Mouse (Mus musculus) cerebellum, adult (tissue): Measurements from ENCODE around the gene Zfp382.
"Not testable (repeated sequence)": the region's sequence is repeated elsewhere in the genome, so short reads cannot be mapped to it uniquely, and the experiment has no call there.

Experiments used
- ATAC-seq: cut with Nextera tagmentation; 2 replicates; pipeline ENCODE4 v1.9.2; 2017; ENCODE audit warnings: mild to moderate bottlenecking, moderate library complexity, mixed read lengths; ENCODE audit not compliant: insufficient number of reproducible peaks, low FRiP score, low TSS enrichment

Gene Zfp382

GRCm38 (mm10) chr7:30143555-30144209 lies 21.9 kb downstream of the Zfp382 start:
- no peak for ATAC-seq

- ATAC-seq, result no peak
Measured at GRCm38 (mm10) chr7:30147011-30147410, 25.3 kb downstream of the Zfp382 start.

GRCm38 (mm10) chr7:30154040-30154439 lies 32.3 kb downstream of the Zfp382 start:
- no peak for ATAC-seq

GRCm38 (mm10) chr7:30155507-30155906 lies 33.8 kb downstream of the Zfp382 start:
- no peak for ATAC-seq

GRCm38 (mm10) chr7:30163113-30163512 lies 41.4 kb downstream of the Zfp382 start:
- no peak for ATAC-seq

DNA sequence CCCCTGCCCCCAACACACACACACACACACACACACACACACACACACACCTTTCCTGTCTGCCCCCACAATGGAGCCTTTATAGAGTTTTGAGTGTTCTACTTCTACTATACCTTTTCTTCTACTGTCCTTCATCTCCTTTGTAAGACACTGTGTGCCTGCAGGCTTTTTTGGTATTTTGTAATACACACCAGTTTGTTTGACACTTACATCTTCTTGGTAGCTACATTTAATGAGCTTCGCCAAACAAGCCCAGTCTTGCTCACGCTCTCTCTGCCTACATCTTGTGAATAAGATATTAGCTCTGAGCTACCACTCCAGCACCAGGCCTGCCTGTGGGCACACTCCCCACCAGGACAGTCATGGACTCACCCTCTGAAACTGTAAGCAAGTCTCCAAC lies 43.0 kb downstream of the Zfp382 start:
- ATAC-seq, result no peak

DNA sequence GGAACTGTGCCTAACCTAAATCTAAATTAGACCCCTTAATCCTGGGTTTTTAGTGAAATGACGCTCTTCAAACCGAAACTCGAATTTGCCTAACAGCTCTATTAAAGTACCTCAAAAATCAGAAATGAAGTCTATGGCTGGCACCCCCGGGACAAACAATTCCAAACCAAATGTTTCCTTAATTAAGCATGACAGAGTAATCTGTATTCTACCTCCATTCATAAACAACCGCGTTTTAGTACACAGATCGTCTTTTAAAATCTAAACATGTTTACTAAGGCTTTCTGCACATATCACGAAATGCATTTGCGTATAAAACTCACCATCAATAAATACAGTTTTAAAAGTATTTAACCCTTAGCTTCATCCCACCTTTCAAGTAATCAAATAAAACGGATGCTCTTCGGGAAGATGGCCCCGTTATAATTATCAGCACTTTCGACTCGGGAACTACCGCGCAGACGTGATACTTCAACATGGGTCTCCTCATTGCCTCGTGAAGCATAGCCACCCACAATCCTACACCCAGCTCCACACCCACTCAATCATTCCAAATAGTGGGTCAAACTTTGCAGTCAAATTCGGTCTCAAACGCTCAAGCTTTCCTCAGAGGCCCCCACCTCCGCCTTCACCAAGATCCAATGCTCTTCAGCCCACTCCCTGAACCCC lies 47.3 kb downstream of the Zfp382 start:
- no peak for ATAC-seq

GRCm38 (mm10) chr7:30169583-30170282 lies 48.0 kb downstream of the Zfp382 start, which contains the start of gene Zfp146:
TSS of gene Zfp146 (minus strand) at chr7:30169750.
- peak; percentile 98 for ATAC-seq

- no peak for ATAC-seq
Measured at GRCm38 (mm10) chr7:30170283-30170951, 48.7 kb downstream of the Zfp382 start.

DNA sequence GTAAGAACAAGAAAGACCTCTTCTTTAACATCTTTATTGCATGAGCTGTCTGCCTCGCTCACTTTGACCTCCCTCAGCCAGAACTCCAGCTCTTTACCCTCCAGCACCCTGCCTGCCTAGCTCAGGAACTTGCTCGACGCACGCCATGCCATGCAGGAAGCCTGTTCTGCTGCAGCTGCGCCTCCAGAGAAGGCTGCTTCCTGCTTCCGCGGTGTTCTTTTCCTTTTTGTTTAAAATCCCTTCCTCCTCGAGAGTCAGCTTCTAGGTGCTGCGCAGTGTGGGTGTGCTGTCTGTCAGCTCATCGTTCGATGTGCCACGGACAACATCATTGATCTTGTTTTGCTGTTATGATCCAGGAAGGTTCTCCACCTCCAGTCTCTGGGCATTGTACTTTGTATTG lies 54.7 kb downstream of the Zfp382 start:
- ATAC-seq, result no peak

DNA sequence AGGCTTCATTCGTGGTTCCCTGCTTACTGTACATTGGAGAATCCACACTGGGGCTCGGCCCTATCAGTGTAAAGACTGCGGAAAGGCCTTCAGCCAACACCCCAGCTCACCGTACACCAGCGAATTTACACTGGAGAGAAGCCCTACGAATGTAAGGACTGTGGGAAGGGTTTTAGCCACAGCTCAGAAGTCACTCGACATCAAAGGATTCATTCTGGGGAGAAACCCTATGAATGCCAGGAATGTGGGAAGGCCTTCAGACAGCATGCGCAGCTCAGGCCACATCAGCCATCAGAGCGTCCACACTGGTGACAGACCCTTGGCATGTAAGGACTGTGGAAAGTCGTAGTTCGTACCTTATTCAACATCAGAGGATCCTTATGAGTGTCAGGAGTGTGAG lies 56.5 kb downstream of the Zfp382 start:
- no peak for ATAC-seq

- peak; percentile 65; the same call in 1 of the 2 replicates for ATAC-seq
Measured at GRCm38 (mm10) chr7:30181308-30181707, 59.6 kb downstream of the Zfp382 start.

- not testable (repeated sequence) for ATAC-seq
Measured at GRCm38 (mm10) chr7:30181929-30182328, 60.2 kb downstream of the Zfp382 start.

- ATAC-seq, result not testable (repeated sequence)
Measured at GRCm38 (mm10) chr7:30183189-30183588, 61.4 kb downstream of the Zfp382 start.

- peak; percentile 47; the same call in 1 of the 2 replicates for ATAC-seq
Measured at GRCm38 (mm10) chr7:30183879-30184289, 62.1 kb downstream of the Zfp382 start, which contains the start of gene Cox7a1. TSS of gene Cox7a1 (plus strand) at chr7:30184144.
